Mouse (Mus musculus) lung, adult 2 months (tissue): ENCODE measurements around the gene Vmn1r126. TPM values are rescaled to one million over a fixed set of nuclear protein-coding genes. Genes with fewer than 3 reads are reported as not detected.
"Not testable (repeated sequence)": the region's sequence is repeated elsewhere in the genome, so short reads cannot be mapped to it uniquely, and the experiment has no call there.

Experiments used
- DNase-seq: peaks from one replicate; pipeline ENCODE4 v3.0.0; 2022
- H3K4me1 ChIP-seq: fragments of 200-500 bp; 2 replicates; pipeline ENCODE4 v1.6.1; 2011; ENCODE audit warnings: low read length; ENCODE audit not compliant: control insufficient read depth, insufficient read depth
- H3K4me3 ChIP-seq: fragments of 200-500 bp; replicated peaks from 2 replicates; pipeline ENCODE3; 2011; ENCODE audit warnings: low read depth, mild to moderate bottlenecking, control low read depth, low read length; ENCODE audit errors: extremely low read depth
- WGBS: fragments of 180-500 bp; shearing (Covaris S2); methylation state at CpG from one replicate; pipeline ENCODE4 v1.1.7; 2018; 5-methylcytosine and 5-hydroxymethylcytosine counted together
- polyA plus RNA-seq: library from polyadenylated mRNA; depleted of rRNA; stranded (reverse); fragments of >200 nt; gene quantifications from 2 replicates; pipeline ENCODE4 v1.2.3, GENCODE M21; 2012; rRNA removed

The Vmn1r126 gene
- not detected in 2 replicates for polyA plus RNA-seq

DNA sequence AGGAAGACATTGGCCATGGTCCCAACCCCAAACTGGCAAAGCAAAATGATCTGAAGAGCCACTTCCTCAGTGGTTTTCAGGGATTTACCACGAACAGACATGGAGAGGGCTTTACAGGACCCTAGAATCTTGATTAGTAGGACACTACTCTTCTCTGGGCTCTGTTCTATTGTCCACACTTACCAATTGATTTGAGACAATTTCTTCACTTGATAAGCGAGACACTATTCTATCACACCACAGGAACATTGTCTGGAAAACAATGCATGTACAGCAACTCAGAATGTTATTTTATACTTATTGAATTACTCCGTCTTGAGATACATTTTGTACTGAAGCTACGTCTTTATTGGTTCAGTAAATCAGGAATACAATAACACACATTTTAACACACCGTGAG lies at the start of gene Vmn1r126:
Vmn1r126 (minus strand) TSS at position 101 of the 400 bp plus-strand sequence.
- not testable (repeated sequence) for H3K4me3 ChIP-seq, DNase-seq, H3K4me1 ChIP-seq
- no CpG with 5 or more reads among the region's 5 CpGs for WGBS

DNA sequence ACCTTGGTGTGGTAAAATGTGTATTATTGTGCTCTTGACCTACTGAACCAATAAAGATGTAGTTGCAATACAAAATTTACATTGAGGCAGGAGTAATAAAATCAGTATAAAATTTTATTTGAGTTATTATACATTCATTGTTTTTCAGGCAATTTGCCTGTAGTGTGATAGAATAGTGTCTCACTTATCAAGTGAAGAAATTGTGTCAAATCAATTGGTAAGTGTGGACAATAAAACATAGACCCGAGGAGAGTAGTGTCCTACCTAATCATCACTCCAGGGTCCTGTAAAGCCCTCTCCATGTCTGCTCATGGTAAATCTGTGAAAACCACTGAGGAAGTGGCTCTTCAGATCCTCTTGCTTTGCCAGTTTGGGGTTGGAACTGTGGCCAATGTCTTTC lies 47.8 kb upstream of the Vmn1r126 start, which contains the start of gene Vmn1r128:
Vmn1r128 (plus strand) TSS at position 301 of the 400 bp plus-strand sequence.
- not testable (repeated sequence) for H3K4me3 ChIP-seq, H3K4me1 ChIP-seq, DNase-seq
- WGBS: 49% methylated on average over 1 of the region's 1 CpGs

GRCm38 (mm10) chr7:21319761-21320160 lies 18.5 kb upstream of the Vmn1r126 start, which contains the start of gene Vmn1r127:
Gene Vmn1r127 (minus strand): TSS chr7:21319861.
- H3K4me3 ChIP-seq, H3K4me1 ChIP-seq, DNase-seq: not testable (repeated sequence)
- WGBS: no CpG with 5 or more reads among the region's 3 CpGs

DNA sequence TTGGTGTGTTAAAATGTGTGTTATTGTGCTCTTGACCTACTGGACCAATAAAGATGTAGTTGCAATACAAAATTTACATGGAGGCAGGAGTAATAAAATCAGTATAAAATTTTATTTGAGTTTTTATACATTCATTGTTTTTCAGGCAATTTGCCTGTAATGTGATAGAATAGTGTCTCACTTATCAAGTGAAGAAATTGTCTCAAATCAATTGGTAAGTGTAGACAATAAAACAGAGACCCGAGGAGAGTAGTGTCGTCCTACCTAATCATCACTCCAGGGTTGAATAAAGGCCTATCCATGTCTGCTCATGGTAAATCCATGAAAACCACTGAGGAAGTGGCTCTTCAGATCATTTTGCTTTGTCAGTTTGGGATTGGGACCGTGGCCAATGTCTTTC lies 29.4 kb downstream of the Vmn1r126 start, which contains the start of gene Vmn1r125:
Vmn1r125 (plus strand) TSS at position 301 of the 400 bp plus-strand sequence.
- not testable (repeated sequence) for H3K4me1 ChIP-seq
- WGBS: 53% methylated on average over 3 of the region's 3 CpGs

DNA sequence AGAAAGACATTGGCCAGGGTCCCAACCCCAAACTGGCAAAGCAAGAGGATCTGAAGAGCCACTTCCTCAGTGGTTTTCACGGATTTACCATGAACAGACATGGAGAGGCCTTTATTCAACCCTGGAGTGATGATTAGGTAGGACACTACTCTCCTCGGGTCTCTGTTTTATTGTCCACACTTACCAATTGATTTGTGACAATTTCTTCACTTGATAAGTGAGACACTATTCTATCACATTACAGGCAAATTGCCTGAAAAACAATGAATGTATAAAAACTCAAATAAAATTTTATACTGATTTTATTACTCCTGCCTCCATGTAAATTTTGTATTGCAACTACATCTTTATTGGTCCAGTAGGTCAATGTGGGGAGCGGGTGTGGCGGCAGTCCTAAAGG lies 40.8 kb downstream of the Vmn1r126 start, which contains the start of gene Vmn1r124:
Vmn1r124 (minus strand) TSS at position 101 of the 400 bp plus-strand sequence.
- not testable (repeated sequence) for H3K4me3 ChIP-seq, H3K4me1 ChIP-seq, DNase-seq
- WGBS: 72% methylated on average over 4 of the region's 4 CpGs

More for the DNA sequence above, 29.4 kb downstream of the Vmn1r126 start, which contains the start of gene Vmn1r125:
- not testable (repeated sequence) for H3K4me3 ChIP-seq, DNase-seq

Other genes with a start within 250 kb of the Vmn1r126 start
- gene Vmn1r120, start 247.7 kb downstream of the Vmn1r126 start, polyA plus RNA-seq: not detected in 2 replicates
- gene Vmn1r121, start 203.0 kb downstream of the Vmn1r126 start, polyA plus RNA-seq: not detected in 2 replicates
- not detected in 2 replicates for gene Vmn1r122, start 167.3 kb downstream of the Vmn1r126 start, polyA plus RNA-seq
- gene Vmn1r123, start 139.3 kb downstream of the Vmn1r126 start, polyA plus RNA-seq: not detected in 2 replicates
- not detected in 2 replicates for gene Gm5157, start 111.0 kb downstream of the Vmn1r126 start, polyA plus RNA-seq
- gene Vmn1r124, start 40.9 kb downstream of the Vmn1r126 start, polyA plus RNA-seq: not detected in 2 replicates
- not detected in 2 replicates for gene Vmn1r125, start 29.3 kb downstream of the Vmn1r126 start, polyA plus RNA-seq
- not detected in 2 replicates for gene Vmn1r127, start 18.4 kb upstream of the Vmn1r126 start, polyA plus RNA-seq
- gene Vmn1r128, start 47.9 kb upstream of the Vmn1r126 start, polyA plus RNA-seq: not detected in 2 replicates
- not detected in 2 replicates for gene Vmn1r129, start 59.8 kb upstream of the Vmn1r126 start, polyA plus RNA-seq
- gene Gm6882, start 131.3 kb upstream of the Vmn1r126 start, polyA plus RNA-seq: not detected in 2 replicates
- not detected in 2 replicates for gene Vmn1r130, start 210.3 kb upstream of the Vmn1r126 start, polyA plus RNA-seq
- not detected in 2 replicates for gene Vmn1r131, start 244.6 kb upstream of the Vmn1r126 start, polyA plus RNA-seq